Mouse (Mus musculus): ENCODE data around the gene Col4a3bp. TPM values are rescaled to one million over a fixed set of nuclear protein-coding genes. Genes with fewer than 3 reads are reported as not detected.

Gene Col4a3bp
- polyA plus RNA-seq, 1 experiment from 2014 or later = 5.8 TPM

DNA sequence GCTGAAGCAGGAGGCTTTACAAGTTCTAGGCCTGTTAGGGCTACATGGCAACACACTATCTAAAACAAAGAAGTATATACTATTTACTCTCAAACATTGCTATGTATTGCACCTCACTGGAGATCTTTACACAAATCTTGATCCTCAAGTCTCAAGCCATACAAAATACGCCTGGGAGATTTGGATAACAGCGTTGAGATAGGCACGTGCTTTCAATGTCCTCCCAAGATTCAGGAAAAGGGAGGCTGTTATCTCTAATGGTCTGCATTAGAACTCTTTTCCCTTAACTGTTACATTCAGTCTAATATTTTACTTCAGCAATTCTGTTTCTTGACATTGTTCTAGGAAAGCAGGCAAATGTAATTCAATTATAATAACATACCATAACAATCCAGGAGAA, 15.4 kb upstream of the Col4a3bp start:
- Histone ChIP-seq H3K36me3 (replicated peaks) (peaks cover 16% of the 10 kb centered on the region; the same call in 1 of the 2 replicates), H3K9me3 (no peaks in the 10 kb centered on the region; the same call in 1 of the 2 replicates), H3K27ac (no peak overlapping the region), H3K4me3 (no peak overlapping the region), H3K4me1 (no peaks in the 10 kb centered on the region), H3K27me3 (ENCODE audit: poor library complexity, severe bottlenecking) (no peaks in the 10 kb centered on the region)
- no peak for DNase-seq (ENCODE audit: extremely low spot score, low spot score)
- 97% methylated on average over 3 of the region's 3 CpGs for WGBS

DNA sequence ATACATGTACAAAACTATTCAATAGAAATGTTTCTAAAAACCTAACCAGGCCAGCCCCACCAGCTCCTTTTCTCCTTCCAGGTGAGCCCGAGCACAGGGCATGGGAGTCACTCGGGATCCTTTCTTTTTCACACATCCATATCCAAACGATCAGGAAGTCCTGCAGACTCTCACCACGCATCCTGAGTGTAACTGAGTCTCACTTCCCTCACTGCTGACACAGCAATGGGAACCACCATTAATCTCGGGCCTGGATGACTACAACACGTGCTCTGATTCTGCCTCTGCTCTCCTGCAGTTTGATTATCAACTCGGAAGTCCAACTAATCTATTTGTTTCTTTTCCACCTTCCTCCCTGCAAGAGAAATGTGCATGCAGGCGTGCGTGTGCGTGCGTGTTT, 14.6 kb upstream of the Col4a3bp start:
- no peak for DNase-seq (ENCODE audit: extremely low spot score, low spot score)
- Histone ChIP-seq H3K4me1 (no peaks in the 10 kb centered on the region), H3K4me3 (no peak overlapping the region), H3K27ac (no peak overlapping the region), H3K9me3 (no peaks in the 10 kb centered on the region; the same call in 1 of the 2 replicates), H3K27me3 (ENCODE audit: poor library complexity, severe bottlenecking) (no peaks in the 10 kb centered on the region), H3K36me3 (replicated peaks) (peaks cover 16% of the 10 kb centered on the region; the same call in 1 of the 2 replicates)
- whole genome bisulfite sequencing = 92% methylated on average over 11 of the region's 11 CpGs

DNA sequence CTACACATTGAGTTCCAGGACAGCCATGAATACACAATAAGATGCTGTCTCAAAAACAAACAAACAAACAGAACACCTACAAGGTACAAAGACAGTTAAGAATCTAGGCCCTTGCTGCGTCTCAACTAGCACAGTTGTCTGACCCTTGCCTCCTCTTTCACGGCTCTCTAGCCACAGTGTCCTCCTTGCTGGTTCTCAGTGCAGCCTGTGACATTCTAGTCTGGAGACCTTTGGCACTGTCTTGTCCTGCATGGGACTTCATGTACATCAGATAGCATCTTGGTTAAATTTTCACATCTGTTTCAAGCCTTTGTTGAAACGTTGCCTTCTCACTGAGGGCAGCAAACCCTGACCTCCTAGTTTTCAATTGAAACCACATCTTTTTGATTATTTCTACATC, 13.6 kb upstream of the Col4a3bp start:
- no peak for DNase-seq (ENCODE audit: extremely low spot score, low spot score)
- peaks cover 8% of the 10 kb centered on the region for H3K4me1 ChIP-seq
- H3K27ac ChIP-seq = no peak overlapping the region
- no peaks in the 10 kb centered on the region; the same call in 1 of the 2 replicates for H3K9me3 ChIP-seq
- H3K36me3 ChIP-seq (replicated peaks) = peaks cover 16% of the 10 kb centered on the region; the same call in 1 of the 2 replicates
- no peaks in the 10 kb centered on the region for H3K27me3 ChIP-seq (ENCODE audit: poor library complexity, severe bottlenecking)
- WGBS = 78% methylated on average over 3 of the region's 3 CpGs
- H3K4me3 ChIP-seq = no peak overlapping the region

DNA sequence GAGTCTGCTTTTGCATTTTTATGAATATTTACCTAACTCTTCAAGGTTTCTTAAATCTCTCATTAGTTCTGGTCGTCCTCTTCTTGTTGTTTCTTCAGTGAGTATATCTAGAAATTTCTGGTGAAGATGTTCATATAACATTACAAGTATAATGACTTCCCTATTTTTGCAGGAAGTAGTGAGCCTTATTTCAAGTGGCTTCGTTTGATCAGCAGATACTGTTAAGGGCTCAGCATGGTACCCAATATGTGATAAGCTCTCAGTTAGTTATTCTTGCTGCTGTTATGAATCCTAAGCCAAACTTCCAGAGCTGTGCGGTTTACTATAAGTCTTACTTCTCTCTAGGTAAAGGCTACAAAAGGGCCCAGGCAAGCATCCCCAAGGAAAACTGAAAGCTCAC, 12.9 kb upstream of the Col4a3bp start:
- Histone ChIP-seq H3K4me3 (no peak overlapping the region), H3K4me1 (peaks cover 8% of the 10 kb centered on the region), H3K36me3 (replicated peaks) (peaks cover 16% of the 10 kb centered on the region; the same call in 1 of the 2 replicates), H3K9me3 (no peaks in the 10 kb centered on the region; the same call in 1 of the 2 replicates), H3K27ac (no peak overlapping the region), H3K27me3 (ENCODE audit: poor library complexity, severe bottlenecking) (no peaks in the 10 kb centered on the region)
- no peak for DNase-seq (ENCODE audit: extremely low spot score, low spot score)
- 90% methylated on average over 3 of the region's 3 CpGs for WGBS

DNA sequence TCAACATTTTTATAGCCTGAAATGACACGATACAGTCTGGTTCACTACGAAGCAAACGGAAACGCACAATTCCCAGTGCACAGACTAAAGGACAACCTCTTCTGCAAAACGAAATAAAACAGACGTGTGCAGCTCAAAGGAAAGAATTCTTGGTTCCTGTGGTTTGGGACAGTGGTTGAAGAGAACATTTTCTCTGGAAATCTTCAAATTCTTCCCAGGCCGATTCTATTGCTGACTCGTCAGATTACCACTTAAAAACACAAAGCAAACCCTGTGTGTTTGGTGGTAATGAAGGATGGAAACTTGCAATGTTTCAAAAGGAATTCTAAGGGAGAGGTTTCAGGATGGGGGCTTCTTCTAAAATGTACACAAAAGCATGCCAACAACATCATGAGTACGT, 12.4 kb upstream of the Col4a3bp start:
- DNase-seq (ENCODE audit: extremely low spot score, low spot score) = no peak
- H3K4me1 ChIP-seq = peaks cover 8% of the 10 kb centered on the region
- WGBS = 94% methylated on average over 9 of the region's 9 CpGs

DNA sequence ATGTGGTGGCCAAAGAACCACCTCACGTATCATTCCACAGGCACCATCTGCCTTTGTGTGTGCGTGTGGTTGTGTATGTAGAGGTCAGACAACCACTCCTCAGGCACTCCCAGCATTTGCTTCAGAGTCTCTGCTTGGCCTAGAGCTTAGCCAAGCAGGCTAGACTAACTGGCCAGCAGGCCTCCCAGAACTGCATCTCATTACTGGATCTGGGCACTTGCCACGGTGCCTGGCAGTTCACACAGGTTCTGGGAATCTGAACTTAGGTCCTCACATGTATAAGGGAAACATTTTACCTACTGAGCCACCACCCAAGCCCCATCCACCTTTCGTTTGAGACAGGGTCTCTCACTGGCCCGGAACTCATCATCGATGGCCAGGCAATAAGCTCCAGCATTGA, 10.2 kb upstream of the Col4a3bp start:
- Histone ChIP-seq H3K4me1 (peaks cover 8% of the 10 kb centered on the region), H3K27me3 (ENCODE audit: poor library complexity, severe bottlenecking) (no peaks in the 10 kb centered on the region), H3K9me3 (no peaks in the 10 kb centered on the region; the same call in 1 of the 2 replicates), H3K4me3 (no peak overlapping the region), H3K27ac (no peak overlapping the region), H3K36me3 (replicated peaks) (peaks cover 16% of the 10 kb centered on the region; the same call in 1 of the 2 replicates)
- 93% methylated on average over 6 of the region's 6 CpGs for WGBS
- no peak for DNase-seq (ENCODE audit: extremely low spot score, low spot score)

More for the DNA sequence above, 12.4 kb upstream of the Col4a3bp start:
- no peaks in the 10 kb centered on the region for H3K27me3 ChIP-seq (ENCODE audit: poor library complexity, severe bottlenecking)
- peaks cover 16% of the 10 kb centered on the region; the same call in 1 of the 2 replicates for H3K36me3 ChIP-seq (replicated peaks)
- no peak overlapping the region for H3K27ac ChIP-seq
- no peak overlapping the region for H3K4me3 ChIP-seq
- no peaks in the 10 kb centered on the region; the same call in 1 of the 2 replicates for H3K9me3 ChIP-seq

DNA sequence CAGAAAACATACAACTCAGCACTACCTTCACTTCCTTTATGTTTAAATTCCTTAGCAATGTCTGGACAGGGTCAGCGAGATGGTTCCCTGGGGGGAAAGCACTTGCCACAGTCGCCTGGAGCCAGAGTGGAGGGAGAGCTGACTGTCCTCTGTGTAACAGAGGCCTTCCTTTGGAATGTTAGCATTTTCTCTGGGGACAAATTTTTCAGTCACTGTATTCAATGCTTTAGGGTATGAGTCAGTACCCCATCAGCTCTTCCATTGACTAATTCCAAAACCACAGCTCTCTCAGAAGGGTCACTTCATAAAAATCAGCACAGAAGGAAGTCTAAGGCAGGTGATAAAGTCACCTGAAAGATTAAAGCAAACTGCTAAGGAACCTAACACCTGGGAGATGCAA, 8.7 kb upstream of the Col4a3bp start:
- no peak overlapping the region for H3K27ac ChIP-seq
- no peaks in the 10 kb centered on the region; the same call in 1 of the 2 replicates for H3K9me3 ChIP-seq
- WGBS = 62% methylated on average over 2 of the region's 2 CpGs
- no peaks in the 10 kb centered on the region for H3K27me3 ChIP-seq (ENCODE audit: poor library complexity, severe bottlenecking)
- H3K4me1 ChIP-seq = peaks cover 8% of the 10 kb centered on the region
- H3K4me3 ChIP-seq = no peak overlapping the region
- DNase-seq (ENCODE audit: extremely low spot score, low spot score) = no peak
- peaks cover 11% of the 10 kb centered on the region; the same call in 1 of the 2 replicates for H3K36me3 ChIP-seq (replicated peaks)

DNA sequence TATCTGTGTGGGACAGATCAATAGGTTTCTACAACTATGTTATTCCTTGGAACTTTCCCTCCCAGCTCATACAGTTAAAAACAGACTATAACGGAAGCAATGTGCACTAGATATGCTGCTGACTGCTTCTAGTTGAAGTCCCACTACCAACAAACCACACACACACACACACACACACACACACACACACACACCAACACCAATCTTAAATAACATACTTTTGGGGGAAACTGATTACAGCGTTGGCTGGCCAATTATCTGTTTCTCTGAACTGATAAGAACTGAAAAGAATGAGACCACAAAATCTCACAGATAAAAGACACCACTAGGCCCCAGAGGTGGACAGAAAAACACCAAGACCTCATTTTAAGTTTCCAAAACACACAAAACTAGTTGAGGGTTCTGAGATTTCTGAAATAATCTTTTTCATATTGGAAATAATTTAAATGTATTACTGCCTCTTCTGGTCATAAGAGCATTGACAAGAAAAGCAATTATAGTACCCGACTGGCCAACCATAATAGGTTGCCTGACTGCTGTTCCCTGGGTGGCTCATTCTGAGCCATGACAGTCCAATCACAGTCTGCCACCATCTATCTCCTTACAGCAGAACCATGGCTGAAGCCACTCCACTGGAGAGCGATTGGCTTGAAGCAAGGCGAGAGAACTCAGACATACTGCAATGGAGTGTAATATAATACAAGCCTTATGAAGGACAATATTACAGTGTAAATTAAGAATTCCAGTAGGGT, 5.4 kb upstream of the Col4a3bp start:
- H3K9me3 ChIP-seq = no peaks in the 10 kb centered on the region
- 89% methylated on average over 5 of the region's 5 CpGs for WGBS
- H3K4me1 ChIP-seq = peaks cover 15% of the 10 kb centered on the region
- no peak for DNase-seq (ENCODE audit: extremely low spot score, low spot score)
- H3K27me3 ChIP-seq (ENCODE audit: poor library complexity, severe bottlenecking) = no peaks in the 10 kb centered on the region
- no peak overlapping the region for H3K4me3 ChIP-seq
- no peak overlapping the region for H3K27ac ChIP-seq
- no peaks in the 10 kb centered on the region for H3K36me3 ChIP-seq (replicated peaks)

DNA sequence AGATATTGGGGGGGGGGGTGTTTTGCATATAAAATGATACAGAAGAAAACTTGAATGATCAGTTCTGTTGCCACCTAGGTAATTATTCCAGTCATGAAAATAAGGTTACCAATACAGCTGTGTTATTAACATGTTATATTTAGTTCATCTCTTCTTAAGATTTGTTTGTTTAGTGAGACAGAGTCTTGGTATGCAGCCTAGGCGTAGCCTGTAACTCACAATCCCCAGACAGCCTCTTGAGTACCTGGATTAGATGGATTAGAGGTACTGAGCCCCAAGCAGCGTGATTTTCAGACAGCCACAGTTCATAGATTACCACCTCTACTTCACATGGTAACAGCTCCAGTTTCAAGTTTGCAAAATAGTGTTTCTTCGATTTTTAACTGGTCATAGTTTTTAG, 4.3 kb upstream of the Col4a3bp start:
- WGBS = 82% methylated on average over 3 of the region's 3 CpGs
- no peak for DNase-seq (ENCODE audit: extremely low spot score, low spot score)
- Histone ChIP-seq H3K36me3 (replicated peaks) (no peaks in the 10 kb centered on the region), H3K4me3 (no peak overlapping the region), H3K27me3 (ENCODE audit: poor library complexity, severe bottlenecking) (no peaks in the 10 kb centered on the region), H3K27ac (no peak overlapping the region), H3K4me1 (peaks cover 14% of the 10 kb centered on the region), H3K9me3 (no peaks in the 10 kb centered on the region)

DNA sequence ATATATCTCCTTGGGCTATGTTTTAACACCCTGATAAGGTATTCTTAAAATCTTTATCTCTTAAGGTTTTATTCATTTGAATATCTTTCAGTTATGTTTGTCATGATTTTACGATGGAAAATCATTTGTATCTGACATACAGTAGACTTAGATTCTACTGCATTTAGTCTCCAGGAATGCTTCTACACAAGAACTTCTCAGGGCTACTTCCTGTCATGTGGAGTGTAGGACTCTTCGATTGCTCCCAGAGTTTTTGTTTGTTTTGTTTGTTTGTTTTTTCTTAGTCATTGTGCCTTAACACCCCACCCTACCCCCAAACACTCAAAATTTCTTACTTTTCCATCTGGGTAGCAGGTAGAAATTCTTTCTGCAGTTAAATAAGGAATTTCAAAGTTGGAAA, 1.0 kb upstream of the Col4a3bp start:
- Histone ChIP-seq H3K36me3 (replicated peaks) (no peaks in the 10 kb centered on the region), H3K4me3 (peak overlapping the region; percentile 99), H3K9me3 (no peaks in the 10 kb centered on the region), H3K27me3 (ENCODE audit: poor library complexity, severe bottlenecking) (no peaks in the 10 kb centered on the region), H3K4me1 (peaks cover 19% of the 10 kb centered on the region), H3K27ac (no peak overlapping the region)
- WGBS = 68% methylated on average over 2 of the region's 2 CpGs
- no peak for DNase-seq (ENCODE audit: extremely low spot score, low spot score)

DNA sequence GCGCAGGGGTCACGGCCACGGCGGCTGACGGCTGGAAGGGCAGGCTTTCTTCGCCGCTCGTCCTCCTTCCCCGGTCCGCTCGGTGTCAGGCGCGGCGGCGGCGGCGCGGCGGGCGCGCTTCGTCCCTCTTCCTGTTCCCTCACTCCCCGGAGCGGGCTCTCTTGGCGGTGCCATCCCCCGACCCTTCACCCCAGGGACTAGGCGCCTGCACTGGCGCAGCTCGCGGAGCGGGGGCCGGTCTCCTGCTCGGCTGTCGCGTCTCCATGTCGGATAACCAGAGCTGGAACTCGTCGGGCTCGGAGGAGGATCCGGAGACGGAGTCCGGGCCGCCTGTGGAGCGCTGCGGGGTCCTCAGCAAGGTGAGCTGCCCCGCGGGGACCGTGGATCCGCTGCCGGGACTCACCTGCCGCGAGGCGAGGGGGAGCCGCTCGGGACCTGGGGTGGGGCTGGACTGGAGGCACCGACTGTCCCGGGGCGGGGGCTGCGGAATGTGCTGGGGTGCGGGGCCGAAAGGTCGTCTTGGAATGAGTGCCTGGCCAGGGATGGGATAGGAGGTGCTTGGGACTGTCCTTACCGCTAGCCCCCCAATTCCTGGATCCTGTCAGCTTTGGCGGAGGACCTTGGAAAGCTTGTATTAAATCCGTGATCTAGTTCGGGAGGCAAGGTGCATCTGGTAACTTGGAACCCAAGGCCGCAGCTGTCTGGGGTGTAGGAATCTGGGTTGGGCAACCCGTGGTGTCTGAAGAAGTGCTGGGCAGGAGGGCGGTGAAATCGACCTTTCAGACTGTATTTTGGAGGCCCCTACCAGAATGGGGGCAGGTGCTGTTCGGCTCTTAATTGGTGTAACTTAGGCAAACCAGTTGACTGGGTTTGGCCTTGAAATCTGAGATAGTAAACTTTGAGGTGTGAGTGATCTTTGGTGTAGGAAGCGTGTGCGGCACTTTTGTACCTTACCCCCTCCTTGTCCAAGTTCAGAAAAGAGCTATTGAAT, 778 bp downstream of the Col4a3bp start:
- under 1% methylated on average over 58 of the region's 73 CpGs for WGBS
- H3K36me3 ChIP-seq (replicated peaks) = no peaks in the 10 kb centered on the region
- peaks cover 19% of the 10 kb centered on the region for H3K4me1 ChIP-seq
- peak; percentile 57 for DNase-seq (ENCODE audit: extremely low spot score, low spot score)
- H3K4me3 ChIP-seq = peak overlapping the region; percentile 99
- no peaks in the 10 kb centered on the region for H3K27me3 ChIP-seq (ENCODE audit: poor library complexity, severe bottlenecking)
- H3K9me3 ChIP-seq = no peaks in the 10 kb centered on the region
- H3K27ac ChIP-seq = peak overlapping the region; percentile 96

DNA sequence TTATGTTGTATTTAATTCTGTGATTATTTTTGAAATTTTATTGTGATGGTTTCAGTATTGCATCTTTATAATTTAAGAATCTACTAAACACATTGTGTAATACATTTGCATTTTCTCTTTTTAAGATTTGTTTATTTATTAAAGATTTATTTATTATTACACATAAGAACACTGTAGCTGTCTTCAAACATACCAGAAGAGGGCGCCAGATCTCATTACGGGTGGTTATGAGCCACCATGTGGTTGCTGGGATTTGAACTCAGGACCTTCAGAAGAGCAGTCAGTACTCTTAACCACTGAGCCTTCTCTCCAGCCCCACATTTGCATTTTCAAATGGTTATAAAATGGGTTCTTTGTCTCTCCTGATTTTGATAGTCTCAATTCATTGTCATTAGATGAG, 2.1 kb downstream of the Col4a3bp start:
- Histone ChIP-seq H3K27ac (no peak overlapping the region), H3K27me3 (ENCODE audit: poor library complexity, severe bottlenecking) (no peaks in the 10 kb centered on the region), H3K4me3 (no peak overlapping the region), H3K9me3 (no peaks in the 10 kb centered on the region), H3K36me3 (replicated peaks) (peaks cover 3% of the 10 kb centered on the region; the same call in 1 of the 2 replicates), H3K4me1 (peaks cover 19% of the 10 kb centered on the region)
- DNase-seq (ENCODE audit: extremely low spot score, low spot score) = no peak
- 72% methylated on average over 2 of the region's 2 CpGs for WGBS

Measured in forebrain, embryonic 10.5 days (tissue).